Mouse (Mus musculus) ES-E14 (cell line): ENCODE results near the gene Il22.
"Not testable (repeated sequence)": the region's sequence is repeated elsewhere in the genome, so short reads cannot be mapped to it uniquely, and the experiment has no call there.

Experiments
- CHD2 ChIP-seq: IDR thresholded peaks from 2 replicates; pipeline ENCODE4 v1.6.1; 2014; ENCODE audit warnings: mild to moderate bottlenecking, low read depth, low read length, inconsistent platforms
- MAFK ChIP-seq: IDR thresholded peaks from 2 replicates; pipeline ENCODE4 v1.6.1; 2014; ENCODE audit warnings: mild to moderate bottlenecking, low read depth, low read length, inconsistent platforms; ENCODE audit not compliant: insufficient read depth
- ZC3H11A ChIP-seq: IDR thresholded peaks from 2 replicates; pipeline ENCODE4 v1.6.1; 2012; ENCODE audit warnings: low read depth, mild to moderate bottlenecking, inconsistent platforms, low read length, borderline replicate concordance
- ZNF384 ChIP-seq: IDR thresholded peaks from 2 replicates; pipeline ENCODE4 v1.6.1; 2012; ENCODE audit warnings: low read depth, low read length, inconsistent platforms

DNA sequence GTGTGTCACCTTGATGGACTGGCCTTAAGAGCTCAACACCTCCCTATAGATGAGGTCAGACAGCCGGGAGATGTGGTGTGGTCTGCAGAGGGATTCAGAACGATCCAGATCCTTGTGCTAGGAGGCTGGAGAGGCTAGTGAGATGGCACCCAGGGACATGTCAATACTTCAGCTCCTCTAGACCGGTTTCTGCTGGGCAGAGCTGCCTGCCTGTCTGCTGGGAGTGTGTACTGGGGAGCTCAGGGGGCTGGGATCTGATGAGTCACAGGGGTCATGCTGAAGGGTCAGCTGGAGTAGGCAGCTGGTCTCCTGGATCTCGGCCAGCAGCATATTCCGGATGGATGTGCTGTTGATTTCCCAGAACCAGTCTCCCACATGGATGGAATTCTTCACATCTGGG lies 27.9 kb downstream of the Il22 start:
- TF ChIP-seq MAFK, ZC3H11A, CHD2, ZNF384: not testable (repeated sequence)
